Mouse (Mus musculus): ENCODE measurements around the gene Synpr. TPM values are rescaled to one million over a fixed set of nuclear protein-coding genes. Genes with fewer than 3 reads are reported as not detected.
A peak's percentile ranks its signal among the peaks of the same experiment; 100 is the strongest.

The Synpr gene
- polyA plus RNA-seq, 1 experiment from 2014 or later, result 0.06 TPM

DNA sequence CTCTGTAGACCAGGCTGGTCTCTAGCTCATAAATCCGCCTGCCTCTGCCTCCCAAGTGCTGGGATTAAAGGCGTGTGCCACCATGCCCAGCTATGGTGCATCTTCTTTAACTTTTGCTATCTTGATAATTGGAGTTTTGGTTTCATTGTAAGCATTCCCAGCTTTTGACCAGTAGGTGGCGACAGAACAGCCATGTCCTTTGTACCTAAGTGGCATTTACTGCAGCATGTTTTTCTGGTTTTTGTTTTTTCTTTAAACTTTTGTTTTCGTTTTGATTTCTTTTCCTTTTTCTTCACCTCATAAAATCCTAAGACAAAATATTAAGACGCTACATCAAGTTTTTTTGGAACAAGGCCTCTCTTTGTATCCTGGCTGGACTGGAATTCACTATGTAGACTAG lies 69.6 kb downstream of the Synpr start:
- no peak for DNase-seq (ENCODE audit: low read depth, low spot score)
- TF ChIP-seq CTCF (IDR thresholded peaks at IDR 0.05), result peak; percentile 72
- ATAC-seq, result peak; percentile 50
- in situ Hi-C loops (cut with MboI; ENCODE audit: low pct_unique_long_range_greater_than_20kb), result loop anchor here (25.0 kb wide), 1 partner anchor 758 kb away; the partner anchor contains the start of gene Psmd6
- CTCF ChIA-PET, result interaction anchor here (0.9 to 2.4 kb wide), 4 partner anchors 536 to 589 kb away, joined by 3 to 23 read pairs (median 4); no protein-coding TSS in a partner anchor
- no peaks in the 10 kb centered on the region for H3K27me3 ChIP-seq
- POLR2A ChIA-PET, result no interaction called here

DNA sequence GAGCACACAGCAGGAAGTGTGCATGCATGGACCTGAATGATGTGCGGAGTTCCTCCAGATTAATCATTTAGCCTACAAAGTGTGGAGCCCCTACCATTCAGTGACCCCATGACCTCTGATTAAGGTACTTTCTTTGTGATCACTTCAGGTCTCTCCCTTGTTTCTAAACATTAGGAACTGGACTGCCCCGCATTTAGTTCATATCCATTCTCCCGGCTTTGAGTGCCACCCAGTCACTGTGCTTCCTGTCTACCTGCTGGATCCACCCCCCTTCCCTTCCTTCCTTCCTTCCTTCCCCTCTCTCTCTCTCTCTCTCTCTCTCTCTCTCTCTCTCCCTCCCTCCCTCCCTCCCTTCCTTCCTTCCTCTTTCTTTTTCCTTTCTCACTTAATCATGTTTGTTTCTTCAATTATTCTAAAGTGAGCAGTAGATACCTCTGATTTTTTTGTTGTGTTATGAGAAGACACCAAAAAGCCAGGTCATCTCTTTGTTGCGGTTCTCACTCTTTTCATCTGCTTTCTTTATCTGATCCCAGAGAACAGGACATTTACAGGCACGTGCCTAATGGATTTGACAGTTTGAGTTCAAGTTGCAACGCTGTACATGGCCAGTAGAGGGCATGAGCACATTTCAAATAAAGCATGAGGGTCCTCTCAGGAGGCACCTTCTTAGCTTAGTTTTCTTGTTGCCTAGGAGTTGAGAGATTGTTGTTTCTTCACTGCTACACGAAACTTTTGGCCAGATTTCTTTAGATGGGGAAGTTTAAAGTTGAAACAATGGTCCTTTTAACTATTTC lies 71.2 kb downstream of the Synpr start:
- ChIA-PET POLR2A (interaction anchor here (0.7 kb wide), 1 partner anchor 570 kb away, joined by 3 read pairs; no protein-coding TSS in a partner anchor), CTCF (interaction anchor here (0.6 to 1.9 kb wide), 8 partner anchors 33 to 565 kb away, joined by 3 to 12 read pairs (median 3); no protein-coding TSS in a partner anchor)
- ATAC-seq (no peak), DNase-seq (ENCODE audit: low read depth, low spot score) (no peak)
- TF ChIP-seq CTCF (IDR thresholded peaks at IDR 0.05), result peak; percentile 73
- no peaks in the 10 kb centered on the region for H3K27me3 ChIP-seq
- in situ Hi-C loops (cut with MboI; ENCODE audit: low pct_unique_long_range_greater_than_20kb), result loop anchor here (5.0 to 25.0 kb wide), 2 partner anchors 562 to 757 kb away; partner anchors contain the start of gene Psmd6

DNA sequence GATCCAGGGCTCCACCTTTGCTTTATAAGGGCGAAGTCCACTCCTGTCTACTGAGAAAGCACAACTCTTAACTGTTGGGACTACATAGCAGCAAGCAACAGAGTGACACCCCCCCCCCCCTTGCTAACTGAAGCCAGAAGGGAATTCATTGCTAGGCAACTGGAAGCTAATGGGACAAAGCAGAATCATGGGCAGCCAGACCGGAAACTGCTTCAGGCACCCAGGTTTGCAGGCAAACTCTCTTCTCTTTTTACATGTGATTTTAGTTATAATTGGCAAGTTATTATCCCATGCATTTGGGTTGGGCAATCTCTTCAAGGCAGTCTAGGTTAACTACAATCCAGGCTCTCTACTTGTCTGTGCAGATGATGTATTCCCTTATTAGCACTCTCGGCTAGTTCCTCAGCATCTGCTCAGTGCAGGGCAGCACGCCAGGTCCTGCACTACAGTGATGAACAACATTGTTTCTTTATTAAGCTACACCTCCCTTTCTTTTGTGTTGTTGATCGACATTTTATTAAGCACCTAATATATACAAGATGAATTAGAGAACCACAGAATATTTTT lies 72.6 kb downstream of the Synpr start:
- ChIA-PET CTCF (interaction anchor here (1.2 to 1.9 kb wide), 2 partner anchors 541 to 560 kb away, joined by 3 to 12 read pairs; no protein-coding TSS in a partner anchor), POLR2A (no interaction called here)
- in situ Hi-C loops (cut with MboI; ENCODE audit: low pct_unique_long_range_greater_than_20kb), result loop anchor here (5.0 to 25.0 kb wide), 2 partner anchors 560 to 755 kb away; partner anchors contain the start of gene Psmd6
- ATAC-seq (no peak), DNase-seq (ENCODE audit: low read depth, low spot score) (no peak)
- no peaks in the 10 kb centered on the region for H3K27me3 ChIP-seq
- TF ChIP-seq CTCF (IDR thresholded peaks at IDR 0.05), result no peak

DNA sequence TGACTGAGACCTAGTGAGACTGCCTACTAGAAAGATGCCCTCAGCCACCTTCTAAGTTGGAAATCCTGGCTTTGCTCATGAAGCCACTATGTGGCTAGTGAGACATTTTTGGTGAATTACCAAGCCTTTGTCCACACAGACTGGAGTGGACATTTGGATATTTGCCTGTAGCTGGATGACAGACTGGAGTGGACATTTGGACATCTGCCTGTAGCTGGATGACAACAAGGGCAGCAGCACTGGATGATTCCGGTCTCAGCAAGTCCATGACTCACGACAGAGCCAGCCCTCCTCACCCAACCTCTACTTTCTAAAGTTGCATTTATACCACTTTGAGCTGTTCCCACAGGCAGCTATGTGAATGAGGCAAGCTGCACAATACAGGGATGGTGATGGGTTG lies 73.5 kb downstream of the Synpr start:
- in situ Hi-C loops (cut with MboI; ENCODE audit: low pct_unique_long_range_greater_than_20kb), result loop anchor here (5.0 to 25.0 kb wide), 2 partner anchors 559 to 754 kb away; partner anchors contain the start of gene Psmd6
- H3K27me3 ChIP-seq, result no peaks in the 10 kb centered on the region
- DNase-seq (ENCODE audit: low read depth, low spot score), result no peak
- ATAC-seq, result peak; percentile 56
- ChIA-PET POLR2A (no interaction called here), CTCF (interaction anchor here (0.9 to 1.7 kb wide), 3 partner anchors 539 to 560 kb away, joined by 3 to 10 read pairs (median 3); no protein-coding TSS in a partner anchor)
- TF ChIP-seq CTCF (IDR thresholded peaks at IDR 0.05), result no peak

GRCm38 (mm10) chr14:13361184-13361583 lies 76.6 kb downstream of the Synpr start:
- no peak for TF ChIP-seq CTCF (IDR thresholded peaks at IDR 0.05)
- POLR2A ChIA-PET, result no interaction called here
- no peaks in the 10 kb centered on the region for H3K27me3 ChIP-seq
- no peak for DNase-seq (ENCODE audit: low read depth, low spot score)
- ATAC-seq, result no peak
- CTCF ChIA-PET, result no interaction called here
- in situ Hi-C loops (cut with MboI; ENCODE audit: low pct_unique_long_range_greater_than_20kb), result loop anchor here (25.0 kb wide), 1 partner anchor 751 kb away; the partner anchor contains the start of gene Psmd6

DNA sequence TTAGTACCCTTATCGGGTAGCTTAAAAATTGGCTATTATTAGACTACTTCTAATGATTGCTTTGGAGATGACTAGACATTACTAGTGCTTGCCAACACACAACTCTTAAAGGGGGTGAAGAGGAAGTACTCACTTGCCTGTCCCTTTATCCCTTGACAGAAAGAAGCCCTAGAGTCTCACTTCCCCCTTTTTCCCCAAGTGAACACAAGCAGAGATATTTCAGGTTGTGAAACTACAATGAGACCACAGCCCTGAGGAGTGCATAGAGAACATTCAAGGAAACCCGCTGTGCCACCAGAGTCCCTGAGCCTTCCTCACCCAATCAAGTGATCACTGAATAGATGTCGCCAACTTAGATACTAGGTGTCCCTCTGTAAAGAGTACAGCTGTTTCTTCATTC lies 77.1 kb downstream of the Synpr start:
- in situ Hi-C loops (cut with MboI; ENCODE audit: low pct_unique_long_range_greater_than_20kb), result loop anchor here (25.0 kb wide), 1 partner anchor 751 kb away; the partner anchor contains the start of gene Psmd6
- TF ChIP-seq CTCF (IDR thresholded peaks at IDR 0.05), result no peak
- no peak for DNase-seq (ENCODE audit: low read depth, low spot score)
- no peaks in the 10 kb centered on the region for H3K27me3 ChIP-seq
- POLR2A ChIA-PET, result no interaction called here
- ATAC-seq, result no peak
- CTCF ChIA-PET, result no interaction called here

DNA sequence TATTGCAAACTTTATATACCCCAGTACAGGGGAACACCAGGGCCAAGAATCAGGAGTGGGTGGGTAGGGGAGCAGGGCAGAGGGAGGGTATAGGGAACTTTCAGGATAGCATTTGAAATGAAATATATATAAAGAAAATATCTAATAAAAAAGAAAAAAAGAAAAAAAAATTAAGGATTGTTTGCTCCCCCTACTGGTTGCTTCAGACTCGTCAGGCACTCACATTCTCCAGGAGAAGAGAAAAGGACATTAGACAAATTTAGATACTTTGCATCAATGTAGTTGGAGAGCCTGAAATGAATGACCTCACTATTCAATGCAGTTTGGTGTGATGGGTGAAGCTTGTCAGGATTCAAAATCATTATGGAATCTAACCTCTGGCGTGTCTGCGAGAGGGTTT lies 83.7 kb downstream of the Synpr start:
- CTCF ChIA-PET, result no interaction called here
- in situ Hi-C loops (cut with MboI; ENCODE audit: low pct_unique_long_range_greater_than_20kb), result loop anchor here (25.0 kb wide), 1 partner anchor 744 kb away; the partner anchor contains the start of gene Psmd6
- POLR2A ChIA-PET, result no interaction called here
- no peaks in the 10 kb centered on the region for H3K27me3 ChIP-seq
- TF ChIP-seq CTCF (IDR thresholded peaks at IDR 0.05), result peak; percentile 36
- ATAC-seq, result no peak
- DNase-seq (ENCODE audit: low read depth, low spot score), result no peak

DNA sequence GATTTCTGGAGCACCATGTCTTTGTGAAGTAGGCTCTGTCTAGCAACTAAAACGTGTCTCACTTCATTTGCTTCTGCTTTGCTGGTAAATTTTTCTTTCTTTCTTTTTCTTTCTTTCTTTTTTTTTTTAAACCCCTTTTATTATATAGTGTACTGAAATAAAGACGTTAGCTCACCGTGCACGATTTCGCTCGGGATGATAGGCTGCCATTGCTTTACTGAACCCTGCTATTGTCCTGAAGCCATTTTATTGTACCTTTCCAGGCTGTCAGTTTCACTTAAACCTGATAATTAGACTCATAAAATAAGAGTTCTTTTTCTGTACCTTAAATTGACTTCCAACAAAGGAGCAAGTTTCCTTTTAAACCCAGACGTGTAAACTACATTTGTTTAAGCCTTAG lies 104.5 kb downstream of the Synpr start:
- ATAC-seq (no peak), DNase-seq (ENCODE audit: low read depth, low spot score) (no peak)
- ChIA-PET CTCF (interaction anchor here (1.1 kb wide), 1 partner anchor 33 kb away, joined by 3 read pairs; no protein-coding TSS in a partner anchor), POLR2A (no interaction called here)
- no peak for TF ChIP-seq CTCF (IDR thresholded peaks at IDR 0.05)
- H3K27me3 ChIP-seq, result no peaks in the 10 kb centered on the region
- in situ Hi-C loops (cut with MboI; ENCODE audit: low pct_unique_long_range_greater_than_20kb), result no loop called here

- H3K27me3 ChIP-seq, result no peaks in the 10 kb centered on the region
- in situ Hi-C loops (cut with MboI; ENCODE audit: low pct_unique_long_range_greater_than_20kb), result no loop called here
- TF ChIP-seq CTCF (IDR thresholded peaks at IDR 0.05), result no peak
- no peak for DNase-seq (ENCODE audit: low read depth, low spot score)
- ChIA-PET POLR2A (no interaction called here), CTCF (no interaction called here)
- ATAC-seq, result no peak
These were observed 105.4 kb downstream of the Synpr start for GRCm38 (mm10) chr14:13389954-13390353.

GRCm38 (mm10) chr14:13399226-13400020 lies 114.8 kb downstream of the Synpr start:
- in situ Hi-C loops (cut with MboI; ENCODE audit: low pct_unique_long_range_greater_than_20kb), result no loop called here
- ChIA-PET POLR2A (no interaction called here), CTCF (no interaction called here)
- no peak for TF ChIP-seq CTCF (IDR thresholded peaks at IDR 0.05)
- no peaks in the 10 kb centered on the region for H3K27me3 ChIP-seq
- DNase-seq (ENCODE audit: low read depth, low spot score), result no peak
- no peak for ATAC-seq
